15 mouse cellular contexts compared by ENCODE assay signal in genomic region chr1:86481468-86481867, GRCm38 (mm10). TPM values are rescaled to one million over a fixed set of nuclear protein-coding genes. Genes with fewer than 3 reads are reported as not detected.
DNase-seq lines count a peak whose midpoint lies in the region; ATAC-seq and TF ChIP-seq lines count a peak whose summit lies in the region.
"Had no signal": no experiment of that assay in that cellular context is flagged by ENCODE, and none has a peak within 500 bp of the region (broad histone marks: within the 10 kb centered on the region; RNA-seq: fewer than 3 reads in every experiment).

No protein-coding gene starts in this region.

- H3K4me3 ChIP-seq in forebrain, embryonic 10.5 days: no peak overlapping the region
- no peak overlapping the region for H3K4me3 ChIP-seq in forebrain, embryonic 13.5 days
- H3K4me3 ChIP-seq in neural tube, embryonic 12.5 days: no peak overlapping the region
- no peak overlapping the region for H3K4me3 ChIP-seq in liver, embryonic 14.5 days (ENCODE audit: insufficient read depth in 1 of 2, low read depth in 2 of 2, low read length in 2 of 2)
- H3K4me3 ChIP-seq: forebrain, embryonic 12.5 days; heart, adult 2 months; hindbrain, embryonic 15.5 days; megakaryocyte, embryonic 14.5 days had no signal

- no peaks in the 10 kb centered on the region for H3K9me3 ChIP-seq in forebrain, embryonic 10.5 days
- H3K9me3 ChIP-seq in forebrain, embryonic 13.5 days (replicated peaks): no peaks in the 10 kb centered on the region
- H3K9me3 ChIP-seq in neural tube, embryonic 12.5 days: no peaks in the 10 kb centered on the region
- no peaks in the 10 kb centered on the region for H3K9me3 ChIP-seq in liver, embryonic 14.5 days (ENCODE audit: control insufficient read depth, low read length)
- H3K9me3 ChIP-seq: forebrain, embryonic 12.5 days; hindbrain, embryonic 15.5 days had no signal

- DNase-seq in forebrain, embryonic 10.5 days (ENCODE audit: extremely low spot score, low spot score): no peak
- DNase-seq in neural tube, embryonic 10.5 days (ENCODE audit: extremely low spot score, low spot score): no peak
- no peak for DNase-seq in liver, embryonic 14.5 days (ENCODE audit: low read depth in 3 of 3, low spot score in 3 of 3)
- DNase-seq in right cerebral cortex, adult 2 months (ENCODE audit: low spot score in 2 of 2): no peak
- no peak for DNase-seq in thymus, postnatal 4 days
- no peak for DNase-seq in gastrocnemius, postnatal 10 days
- DNase-seq: heart, adult 2 months; thymus, postnatal 25 days had no signal

- H3K4me2 ChIP-seq in forebrain, embryonic 13.5 days: no peak overlapping the region
- H3K4me2 ChIP-seq in neural tube, embryonic 12.5 days (replicated peaks): no peak overlapping the region
- no peak overlapping the region for H3K4me2 ChIP-seq in liver, embryonic 14.5 days (ENCODE audit: low read depth)
- H3K4me2 ChIP-seq: forebrain, embryonic 12.5 days; hindbrain, embryonic 15.5 days had no signal

- H3K27ac ChIP-seq in forebrain, embryonic 10.5 days: 0 out of 2 replicates have a peak overlapping the region, but pooled peaks have one; percentile 26
- H3K27ac ChIP-seq in forebrain, embryonic 13.5 days: no peak overlapping the region
- no peak overlapping the region for H3K27ac ChIP-seq in neural tube, embryonic 12.5 days
- H3K27ac ChIP-seq in liver, embryonic 14.5 days: peak overlapping the region; percentile 96
- H3K27ac ChIP-seq: forebrain, embryonic 12.5 days; heart, adult 2 months; hindbrain, embryonic 15.5 days had no signal

- H3K27me3 ChIP-seq in forebrain, embryonic 10.5 days (ENCODE audit: poor library complexity, severe bottlenecking): no peaks in the 10 kb centered on the region
- no peaks in the 10 kb centered on the region for H3K27me3 ChIP-seq in forebrain, embryonic 13.5 days
- no peaks in the 10 kb centered on the region for H3K27me3 ChIP-seq in neural tube, embryonic 12.5 days (replicated peaks)
- no peaks in the 10 kb centered on the region for H3K27me3 ChIP-seq in liver, embryonic 14.5 days (ENCODE audit: control insufficient read depth, insufficient read depth, low read length)
- H3K27me3 ChIP-seq: forebrain, embryonic 12.5 days; hindbrain, embryonic 15.5 days; megakaryocyte, embryonic 14.5 days had no signal

- TF ChIP-seq CTCF in liver, embryonic 14.5 days (IDR thresholded peaks at IDR 0.05; ENCODE audit: low read depth): no peak

- no peak overlapping the region for H3K9ac ChIP-seq in forebrain, embryonic 13.5 days
- no peak overlapping the region for H3K9ac ChIP-seq in neural tube, embryonic 12.5 days
- no peak overlapping the region; the same call in 1 of the 2 replicates for H3K9ac ChIP-seq in liver, embryonic 14.5 days (replicated peaks)
- H3K9ac ChIP-seq: forebrain, embryonic 12.5 days; hindbrain, embryonic 15.5 days had no signal

- H3K4me1 ChIP-seq in forebrain, embryonic 10.5 days: peaks cover 17% of the 10 kb centered on the region
- H3K4me1 ChIP-seq in forebrain, embryonic 13.5 days: 0 out of 2 replicates have a peak, but pooled peaks cover 10% of the 10 kb centered on the region
- H3K4me1 ChIP-seq in neural tube, embryonic 12.5 days: 0 out of 2 replicates have a peak, but pooled peaks cover 4% of the 10 kb centered on the region
- peaks cover 39 to 50% of the 10 kb centered on the region in 2 experiments for H3K4me1 ChIP-seq in liver, embryonic 14.5 days (replicated peaks; ENCODE audit: control insufficient read depth in 2 of 2, insufficient read depth in 2 of 2, low read length in 1 of 2)
- H3K4me1 ChIP-seq: hindbrain, embryonic 15.5 days had no signal

- H3K36me3 ChIP-seq in forebrain, embryonic 10.5 days (replicated peaks): no peaks in the 10 kb centered on the region
- H3K36me3 ChIP-seq in forebrain, embryonic 13.5 days (ENCODE audit: poor library complexity, severe bottlenecking): no peaks in the 10 kb centered on the region
- no peaks in the 10 kb centered on the region for H3K36me3 ChIP-seq in neural tube, embryonic 12.5 days
- no peaks in the 10 kb centered on the region for H3K36me3 ChIP-seq in liver, embryonic 14.5 days (replicated peaks; ENCODE audit: control insufficient read depth, insufficient read depth, low read depth)
- H3K36me3 ChIP-seq: forebrain, embryonic 12.5 days; hindbrain, embryonic 15.5 days had no signal

- 73% methylated on average over 7 of the region's 7 CpGs for whole genome bisulfite sequencing in forebrain, embryonic 10.5 days
- WGBS in forebrain, embryonic 13.5 days: 70% methylated on average over 7 of the region's 7 CpGs
- 65% methylated on average over 7 of the region's 7 CpGs for WGBS in neural tube, embryonic 12.5 days
- 63% methylated on average over 7 of the region's 7 CpGs for WGBS in liver, embryonic 14.5 days (ENCODE audit: insufficient replicate concordance)

- no peak for ATAC-seq in forebrain, embryonic 13.5 days
- ATAC-seq in neural tube, embryonic 12.5 days (ENCODE audit: low FRiP score, low read depth): peak; percentile 25; the same call in 1 of the 2 replicates
- 0 out of 2 replicates have a peak, but pooled peaks have one; percentile 20 for ATAC-seq in liver, embryonic 14.5 days (ENCODE audit: insufficient read depth)

- TF ChIP-seq EP300 in liver, embryonic 14.5 days (IDR thresholded peaks at IDR 0.05; ENCODE audit: low read depth): no peak

RNA-seq across cellular contexts. Expression of gene Ptma, which starts 45.1 kb away (rescaled TPM):
- 2,941 and 3,273 TPM in 2 replicates for polyA plus RNA-seq in forebrain, embryonic 10.5 days (2016; fragmentation: Nextera tagmentation; extraction: Ambion mirVana)
- 2,754 and 3,239 TPM in 2 replicates for polyA plus RNA-seq in forebrain, embryonic 13.5 days (2015; fragmentation: Nextera tagmentation; extraction: Ambion mirVana)
- polyA plus RNA-seq in neural tube, embryonic 12.5 days (2016; fragmentation: Nextera tagmentation; extraction: Ambion mirVana): 2,887 and 2,907 TPM in 2 replicates
- 466 and 1,286 TPM in 2 replicates for polyA plus RNA-seq in liver, embryonic 14.5 days (2012; rRNA removed)
- 993 and 1,059 TPM in 2 replicates for polyA plus RNA-seq in liver, embryonic 14.5 days (2014; fragmentation: Nextera tagmentation; extraction: Ambion mirVana)
- 100 to 1,000 TPM; 358 to 428 TPM for total RNA-seq in gastrocnemius, postnatal 10 days (2021)

RNA-seq across cellular contexts. Expression of gene Tex44, which starts 55.3 kb away (rescaled TPM):
- polyA plus RNA-seq in forebrain, embryonic 10.5 days (2016; fragmentation: Nextera tagmentation; extraction: Ambion mirVana): not detected in 2 replicates
- polyA plus RNA-seq in forebrain, embryonic 13.5 days (2015; fragmentation: Nextera tagmentation; extraction: Ambion mirVana): not detected in 2 replicates
- not detected in 2 replicates for polyA plus RNA-seq in neural tube, embryonic 12.5 days (2016; fragmentation: Nextera tagmentation; extraction: Ambion mirVana)
- polyA plus RNA-seq in liver, embryonic 14.5 days (2012; rRNA removed): not detected in 2 replicates
- polyA plus RNA-seq in liver, embryonic 14.5 days (2014; fragmentation: Nextera tagmentation; extraction: Ambion mirVana): not detected in 2 replicates
- not detected for total RNA-seq in gastrocnemius, postnatal 10 days (2021)
- total RNA-seq: common myeloid progenitor, adult 5-6 weeks; heart, adult 2 months; layer of hippocampus, postnatal 25 days had no signal
- polyA plus RNA-seq: forebrain, embryonic 12.5 days; hindbrain, embryonic 15.5 days had no signal

RNA-seq across cellular contexts. Expression of gene Nmur1, which starts 55.4 kb away (rescaled TPM):
- 0.17 and 0.27 TPM in 2 replicates for polyA plus RNA-seq in forebrain, embryonic 10.5 days (2016; fragmentation: Nextera tagmentation; extraction: Ambion mirVana)
- 0.14 TPM in 1 of 2 replicates, not detected in the other for polyA plus RNA-seq in forebrain, embryonic 13.5 days (2015; fragmentation: Nextera tagmentation; extraction: Ambion mirVana)
- 0.15 and 0.40 TPM in 2 replicates for polyA plus RNA-seq in neural tube, embryonic 12.5 days (2016; fragmentation: Nextera tagmentation; extraction: Ambion mirVana)
- not detected in 2 replicates for polyA plus RNA-seq in liver, embryonic 14.5 days (2012; rRNA removed)
- polyA plus RNA-seq in liver, embryonic 14.5 days (2014; fragmentation: Nextera tagmentation; extraction: Ambion mirVana): not detected in 2 replicates
- not detected for total RNA-seq in gastrocnemius, postnatal 10 days (2021)
- total RNA-seq: common myeloid progenitor, adult 5-6 weeks; heart, adult 2 months; layer of hippocampus, postnatal 25 days had no signal
- polyA plus RNA-seq: forebrain, embryonic 12.5 days; heart, adult 2 months had no signal

Comparison
In these comparisons a context has a peak if more than half of its experiments do, and no peak if none do; other contexts are left out.
1. H3K27ac ChIP-seq: peak in forebrain, embryonic 10.5 days (single experiment) and liver, embryonic 14.5 days (single experiment); none in forebrain, embryonic 13.5 days (single experiment) and neural tube, embryonic 12.5 days (single experiment).